Mouse (Mus musculus) bone marrow macrophage, adult 2 months (primary cell): Measurements from ENCODE around the gene Gm49321.

Source experiments
- CTCF ChIP-seq: IDR thresholded peaks from 2 replicates; pipeline ENCODE4 v1.5.1; 2012; ENCODE audit warnings: low read depth, mild to moderate bottlenecking, low read length, moderate library complexity
- POLR2A ChIP-seq: IDR thresholded peaks from 2 replicates; pipeline ENCODE4 v1.6.1; 2012; ENCODE audit warnings: mild to moderate bottlenecking, low read depth, low read length, borderline replicate concordance

GRCm38 (mm10) chr12:73998128-73998456 lies 60.6 kb downstream of the Gm49321 start:
- TF ChIP-seq CTCF = no peak
- TF ChIP-seq POLR2A = no peak
